Mouse (Mus musculus): Measurements from ENCODE around the gene Pex12.

- TF ChIP-seq CTCF (conservative IDR thresholded peaks at IDR 0.05; ENCODE audit: low read length) (no peak), NANOG (IDR thresholded peaks at IDR 0.05; ENCODE audit: borderline replicate concordance, low read length) (no peak)
These were observed 16.8 kb downstream of the Pex12 start for GRCm38 (mm10) chr11:83285627-83286026.
